Mouse (Mus musculus): ENCODE measurements around the gene App. TPM values are rescaled to one million over a fixed set of nuclear protein-coding genes. Genes with fewer than 3 reads are reported as not detected.
A peak's percentile ranks its signal among the peaks of the same experiment; 100 is the strongest.

The App gene
- total RNA-seq, 2 experiments from 2014 or later, result 149 to 161 TPM

- intact Hi-C loops (cut with DNase I; ENCODE audit: low total_unique reads), result loop anchor here (1.0 to 10.0 kb wide), 2 partner anchors 217 to 718 kb away; partner anchors contain the start of gene App
- no peak for DNase-seq
These were observed 216.9 kb downstream of the App start for GRCm38 (mm10) chr16:84956690-84957089.

GRCm38 (mm10) chr16:84955840-84956239 is 217.7 kb downstream of the App start:
- intact Hi-C loops (cut with DNase I; ENCODE audit: low total_unique reads), result loop anchor here (1.0 to 10.0 kb wide), 2 partner anchors 217 to 719 kb away; partner anchors contain the start of gene App
- DNase-seq, result no peak

GRCm38 (mm10) chr16:84955204-84955839 is 218.2 kb downstream of the App start:
- DNase-seq, result peak; percentile 87

GRCm38 (mm10) chr16:84931024-84931423 is 242.5 kb downstream of the App start:
- intact Hi-C loops (cut with DNase I; ENCODE audit: low total_unique reads), result no loop called here
- DNase-seq, result no peak

More at GRCm38 (mm10) chr16:84955204-84955839, 218.2 kb downstream of the App start:
- intact Hi-C loops (cut with DNase I; ENCODE audit: low total_unique reads), result loop anchor here (10.0 kb wide), 1 partner anchor 719 kb away; no protein-coding TSS in a partner anchor

GRCm38 (mm10) chr16:84927827-84928226 is 245.7 kb downstream of the App start:
- no peak for DNase-seq
- intact Hi-C loops (cut with DNase I; ENCODE audit: low total_unique reads), result no loop called here

- intact Hi-C loops (cut with DNase I; ENCODE audit: low total_unique reads), result no loop called here
- no peak for DNase-seq
These were observed 253.8 kb downstream of the App start for GRCm38 (mm10) chr16:84919649-84920308.

- intact Hi-C loops (cut with DNase I; ENCODE audit: low total_unique reads), result no loop called here
- DNase-seq, result no peak
These were observed 254.5 kb downstream of the App start for GRCm38 (mm10) chr16:84919087-84919486.

GRCm38 (mm10) chr16:84916772-84917171 is 256.8 kb downstream of the App start:
- intact Hi-C loops (cut with DNase I; ENCODE audit: low total_unique reads), result no loop called here
- no peak for DNase-seq

GRCm38 (mm10) chr16:84911477-84912165 is 261.9 kb downstream of the App start:
- no peak for DNase-seq
- intact Hi-C loops (cut with DNase I; ENCODE audit: low total_unique reads), result no loop called here

GRCm38 (mm10) chr16:84902995-84903394 is 270.6 kb downstream of the App start:
- DNase-seq, result no peak
- intact Hi-C loops (cut with DNase I; ENCODE audit: low total_unique reads), result no loop called here
